Mouse (Mus musculus) myocyte (in vitro differentiated cells): ENCODE results near the gene Mdm2. TPM values are rescaled to one million over a fixed set of nuclear protein-coding genes. Genes with fewer than 3 reads are reported as not detected.

Experiments used
- H3K27me3 ChIP-seq: one replicate; pipeline ENCODE4 v1.6.1; 2011; ENCODE audit not compliant: control insufficient read depth, insufficient read depth, insufficient read length
- H3K36me3 ChIP-seq: one replicate; pipeline ENCODE4 v1.6.1; 2011; ENCODE audit not compliant: control insufficient read depth, insufficient read depth
- H3K4me2 ChIP-seq: one replicate; pipeline ENCODE4 v1.6.1; 2011; ENCODE audit warnings: low read depth, control low read depth
- H3K4me3 ChIP-seq: one replicate; pipeline ENCODE4 v1.5.1; 2011; ENCODE audit warnings: mild to moderate bottlenecking, control low read depth, moderate library complexity
- H3K79me2 ChIP-seq: one replicate; pipeline ENCODE4 v1.6.1; 2011; ENCODE audit not compliant: control insufficient read depth, insufficient read depth
- H3ac ChIP-seq: one replicate; pipeline ENCODE4 v1.6.1; 2011; ENCODE audit not compliant: control insufficient read depth, insufficient read length
- CEBPB ChIP-seq: IDR thresholded peaks from 2 replicates; pipeline ENCODE4 v1.6.1; 2011; ENCODE audit warnings: mild to moderate bottlenecking, moderate library complexity; ENCODE audit not compliant: poor library complexity, insufficient read depth, severe bottlenecking
- E2F4 ChIP-seq: IDR thresholded peaks from one replicate; pipeline ENCODE4 v1.6.1; 2011; ENCODE audit warnings: mild to moderate bottlenecking, control low read depth, moderate library complexity; ENCODE audit not compliant: insufficient read depth
- MAX ChIP-seq: IDR thresholded peaks from one replicate; pipeline ENCODE4 v1.6.1; 2011; ENCODE audit warnings: low read depth, mild to moderate bottlenecking, control low read depth
- MYOD1 ChIP-seq, 3 experiments: IDR thresholded peaks; one replicate each; pipeline ENCODE4 v1.6.1; 2011; ENCODE audit warnings: control low read depth in 2 of 3, low read depth in 2 of 3, mild to moderate bottlenecking in 2 of 3, moderate library complexity in 1 of 3; ENCODE audit not compliant: insufficient read length in 2 of 3, control insufficient read depth in 1 of 3
- MYOG ChIP-seq, 3 experiments: IDR thresholded peaks; one replicate each; pipeline ENCODE4 v1.6.1; 2011; ENCODE audit warnings: control low read depth in 2 of 3, low read depth in 2 of 3, mild to moderate bottlenecking in 2 of 3; ENCODE audit not compliant: insufficient read length in 2 of 3, control insufficient read depth in 1 of 3, insufficient read depth in 1 of 3
- POLR2A ChIP-seq: IDR thresholded peaks from one replicate; pipeline ENCODE4 v1.6.1; 2011; ENCODE audit warnings: low read depth, mild to moderate bottlenecking, control low read depth, moderate library complexity; ENCODE audit not compliant: insufficient read length
- POLR2AphosphoS2 ChIP-seq: IDR thresholded peaks from one replicate; pipeline ENCODE4 v1.6.1; 2011; ENCODE audit warnings: low read depth, control low read depth; ENCODE audit not compliant: insufficient read length
- REST ChIP-seq: IDR thresholded peaks from one replicate; pipeline ENCODE4 v1.6.1; 2011; ENCODE audit warnings: mild to moderate bottlenecking, control low read depth, moderate library complexity; ENCODE audit not compliant: insufficient read depth, insufficient read length
- SRF ChIP-seq: IDR thresholded peaks from one replicate; pipeline ENCODE4 v1.6.1; 2011; ENCODE audit warnings: low read depth; ENCODE audit not compliant: control insufficient read depth, insufficient read length
- TCF12 ChIP-seq: IDR thresholded peaks from one replicate; pipeline ENCODE4 v1.6.1; 2011; ENCODE audit warnings: mild to moderate bottlenecking, control low read depth; ENCODE audit not compliant: poor library complexity, insufficient read depth, severe bottlenecking
- TCF3 ChIP-seq: IDR thresholded peaks from one replicate; pipeline ENCODE4 v1.6.1; 2011; ENCODE audit warnings: low read depth, control low read depth; ENCODE audit not compliant: insufficient read length
- USF1 ChIP-seq: IDR thresholded peaks from one replicate; pipeline ENCODE4 v1.6.1; 2011; ENCODE audit warnings: low read depth, mild to moderate bottlenecking, control low read depth, moderate library complexity
- polyA plus RNA-seq: library from polyadenylated mRNA; unstranded; fragments of >200 nt; fragmentation: generic; extraction: Trizol; gene quantifications from one replicate; pipeline ENCODE4 v1.2.1, GENCODE M21; 2012; ENCODE audit warnings: missing spikeins

The Mdm2 gene
- polyA plus RNA-seq, 1 experiment, result 23.2 TPM

- no peak overlapping the region for H3K4me2 ChIP-seq
- H3ac ChIP-seq, result no peak overlapping the region
- no peaks in the 10 kb centered on the region for H3K36me3 ChIP-seq
- no peaks in the 10 kb centered on the region for H3K79me2 ChIP-seq
- H3K27me3 ChIP-seq, result peaks cover 14% of the 10 kb centered on the region
- TF ChIP-seq MAX, result no peak
- no peak for TF ChIP-seq POLR2A
- TF ChIP-seq MYOG (IDR thresholded peaks at IDR 0.05; ENCODE audit: control insufficient read depth in 1 of 3, insufficient read depth in 1 of 3, insufficient read length in 2 of 3, low read depth in 2 of 3), result no peak
- no peak for TF ChIP-seq TCF12
- TF ChIP-seq MYOD1 (IDR thresholded peaks at IDR 0.05; ENCODE audit: control insufficient read depth in 1 of 3, insufficient read length in 2 of 3, low read depth in 2 of 3), result no peak
- TF ChIP-seq TCF3, result no peak
- no peak for TF ChIP-seq POLR2AphosphoS2
- no peak for TF ChIP-seq E2F4
- TF ChIP-seq REST, result no peak
- no peak for TF ChIP-seq USF1
- TF ChIP-seq CEBPB, result no peak
- TF ChIP-seq SRF, result no peak
- no peak overlapping the region for H3K4me3 ChIP-seq
These were observed 69.9 kb downstream of the Mdm2 start for GRCm38 (mm10) chr10:117640595-117641078.

GRCm38 (mm10) chr10:117639899-117640594 lies 70.5 kb downstream of the Mdm2 start:
- H3ac ChIP-seq, result no peak overlapping the region
- H3K27me3 ChIP-seq, result peaks cover 14% of the 10 kb centered on the region
- H3K4me3 ChIP-seq, result no peak overlapping the region
- TF ChIP-seq MYOG (IDR thresholded peaks at IDR 0.05; ENCODE audit: control insufficient read depth in 1 of 3, insufficient read depth in 1 of 3, insufficient read length in 2 of 3, low read depth in 2 of 3) (no peak), USF1 (no peak), SRF (no peak), TCF12 (no peak), MYOD1 (IDR thresholded peaks at IDR 0.05; ENCODE audit: control insufficient read depth in 1 of 3, insufficient read length in 2 of 3, low read depth in 2 of 3) (no peak), TCF3 (no peak), E2F4 (no peak), POLR2A (no peak)
- no peaks in the 10 kb centered on the region for H3K36me3 ChIP-seq
- no peak overlapping the region for H3K4me2 ChIP-seq
- H3K79me2 ChIP-seq, result no peaks in the 10 kb centered on the region

DNA sequence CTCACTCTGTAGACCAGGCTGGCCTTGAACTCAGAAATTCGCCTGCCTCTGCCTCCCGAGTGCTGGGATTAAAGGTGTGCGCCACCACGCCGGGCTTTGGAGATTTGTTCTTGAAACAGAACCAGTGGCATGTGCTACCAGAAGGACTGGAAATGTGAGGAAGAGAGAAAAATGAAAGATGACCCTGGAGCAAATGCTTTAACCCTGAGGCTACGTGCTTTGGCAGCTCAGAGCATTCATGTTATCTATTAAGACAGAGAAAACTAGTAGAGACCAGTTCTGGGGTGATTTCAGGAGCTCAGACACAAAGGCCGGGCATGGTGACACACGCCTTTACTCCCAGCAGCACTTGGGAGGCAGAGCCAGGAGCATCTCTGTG lies 71.3 kb downstream of the Mdm2 start:
- no peak for TF ChIP-seq USF1
- Histone ChIP-seq H3K4me3 (no peak overlapping the region), H3K27me3 (peaks cover 17% of the 10 kb centered on the region), H3K36me3 (no peaks in the 10 kb centered on the region), H3K4me2 (no peak overlapping the region), H3K79me2 (no peaks in the 10 kb centered on the region), H3ac (no peak overlapping the region)

Other genes starting within 250 kb of the Mdm2 start
- gene Cpm, start 81.3 kb downstream of the Mdm2 start, polyA plus RNA-seq, result 0.07 TPM
- 9.2 TPM for gene Slc35e3, start 35.6 kb upstream of the Mdm2 start, polyA plus RNA-seq
- gene Nup107, start 81.9 kb upstream of the Mdm2 start, polyA plus RNA-seq, result 16.8 TPM
- gene Rap1b, start 135.3 kb upstream of the Mdm2 start, polyA plus RNA-seq, result 62.3 TPM